Mouse (Mus musculus): ENCODE measurements around the gene Dock4.

DNA sequence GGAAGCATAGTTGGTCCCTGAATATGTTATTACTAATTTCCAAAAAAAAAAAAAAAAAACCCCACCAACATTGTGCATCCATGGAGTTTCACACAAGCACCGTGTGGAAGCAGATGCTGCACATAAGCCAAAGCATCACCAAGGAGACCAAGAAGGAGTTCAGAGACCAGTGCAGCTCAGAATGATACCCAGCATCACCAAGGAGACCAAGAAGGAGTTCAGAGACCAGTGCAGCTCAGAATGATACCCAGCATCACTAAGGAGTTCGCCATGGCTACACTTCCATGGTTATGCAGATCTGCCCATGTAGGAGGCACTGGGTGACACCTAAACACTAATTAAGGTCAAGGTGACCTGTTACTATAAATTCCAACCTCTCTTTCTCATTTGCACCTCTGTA, 46.8 kb upstream of the Dock4 start:
- TF ChIP-seq JUND (conservative IDR thresholded peaks at IDR 0.05; ENCODE audit: low read depth, low read length) = no peak
- TF ChIP-seq CTCF (conservative IDR thresholded peaks at IDR 0.05 in 1 of 2, IDR thresholded peaks at IDR 0.05 in 1 of 2; ENCODE audit: low read depth in 2 of 2, low read length in 2 of 2) = no peak
- no peak for TF ChIP-seq ZC3H11A (IDR thresholded peaks at IDR 0.05; ENCODE audit: low read depth, low read length)
- no peak for TF ChIP-seq EP300 (IDR thresholded peaks at IDR 0.05; ENCODE audit: low read length)
- TF ChIP-seq TCF12 (IDR thresholded peaks at IDR 0.05; ENCODE audit: low read depth, low read length) = no peak
- no peak for TF ChIP-seq POLR2A (IDR thresholded peaks at IDR 0.05; ENCODE audit: low read depth, low read length)
- TF ChIP-seq RAD21 (IDR thresholded peaks at IDR 0.05; ENCODE audit: low read depth, low read length) = no peak
- no peak for TF ChIP-seq MAX (IDR thresholded peaks at IDR 0.05; ENCODE audit: low read length)
- TF ChIP-seq KAT2A (IDR thresholded peaks at IDR 0.05; ENCODE audit: insufficient replicate concordance, low read length) = no peak

Data from CH12.LX (cell line).